Mouse (Mus musculus): Measurements from ENCODE around the gene Hoga1. TPM values are rescaled to one million over a fixed set of nuclear protein-coding genes. Genes with fewer than 3 reads are reported as not detected.

Gene Hoga1
- polyA plus RNA-seq, 1 experiment from 2014 or later, result 50.6 TPM

DNA sequence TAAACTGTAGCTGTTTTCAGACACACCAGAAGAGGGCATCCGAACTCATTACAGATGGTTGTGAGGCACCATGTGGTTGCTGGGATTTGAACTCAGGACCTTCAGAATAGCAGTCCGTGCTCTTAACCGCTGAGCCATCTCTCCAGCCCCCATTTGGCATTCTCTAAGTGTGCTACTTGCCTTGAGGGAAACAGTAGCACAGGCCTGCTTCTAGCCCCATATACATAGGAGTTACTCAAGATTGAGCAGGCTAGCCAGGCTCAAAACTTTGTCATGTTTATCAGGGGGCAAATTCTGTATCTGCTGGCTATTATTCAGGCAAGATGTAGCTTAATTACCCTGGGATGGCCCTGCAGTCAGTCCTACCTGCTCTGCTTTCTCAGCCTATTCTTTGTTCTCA lies 5.9 kb downstream of the Hoga1 start:
- H3K36me3 ChIP-seq (replicated peaks), result no peaks in the 10 kb centered on the region
- H3K4me2 ChIP-seq, result no peak overlapping the region
- H3K27me3 ChIP-seq, result no peaks in the 10 kb centered on the region
- WGBS (ENCODE audit: insufficient replicate concordance), result 67% methylated on average over 3 of the region's 3 CpGs
- no peak for ATAC-seq (ENCODE audit: insufficient read depth)
- no peaks in the 10 kb centered on the region for H3K9me3 ChIP-seq (replicated peaks)
- H3K4me3 ChIP-seq (replicated peaks), result no peak overlapping the region
- no peaks in the 10 kb centered on the region for H3K4me1 ChIP-seq (replicated peaks)
- no peak overlapping the region for H3K27ac ChIP-seq (replicated peaks)
- H3K9ac ChIP-seq, result no peak overlapping the region

- Histone ChIP-seq H3K9me3 (replicated peaks) (no peaks in the 10 kb centered on the region), H3K36me3 (replicated peaks) (no peaks in the 10 kb centered on the region), H3K27me3 (no peaks in the 10 kb centered on the region), H3K4me2 (no peak within 1 kb of the TSS), H3K9ac (no peak within 1 kb of the TSS), H3K27ac (replicated peaks) (no peak within 1 kb of the TSS), H3K4me3 (replicated peaks) (no peak within 1 kb of the TSS), H3K4me1 (replicated peaks) (no peaks in the 10 kb centered on the region)
- 62% methylated on average over 4 of the region's 4 CpGs for WGBS (ENCODE audit: insufficient replicate concordance)
- no peak for ATAC-seq (ENCODE audit: insufficient read depth)
Observed at GRCm38 (mm10) chr19:42051948-42052347, 6.5 kb downstream of the Hoga1 start, which contains the start of gene 4933411K16Rik. Gene 4933411K16Rik, plus strand, starts transcription at chr19:42052248.

GRCm38 (mm10) chr19:42054255-42054654 lies 8.8 kb downstream of the Hoga1 start:
- H3K9ac ChIP-seq, result no peak overlapping the region
- no peaks in the 10 kb centered on the region for H3K4me1 ChIP-seq (replicated peaks)
- 55% methylated on average over 6 of the region's 6 CpGs for WGBS (ENCODE audit: insufficient replicate concordance)
- H3K36me3 ChIP-seq (replicated peaks), result no peaks in the 10 kb centered on the region
- H3K27me3 ChIP-seq, result no peaks in the 10 kb centered on the region
- no peak overlapping the region for H3K27ac ChIP-seq (replicated peaks)
- no peak overlapping the region for H3K4me2 ChIP-seq
- no peak overlapping the region for H3K4me3 ChIP-seq (replicated peaks)
- H3K9me3 ChIP-seq (replicated peaks), result no peaks in the 10 kb centered on the region
- no peak for ATAC-seq (ENCODE audit: insufficient read depth)

DNA sequence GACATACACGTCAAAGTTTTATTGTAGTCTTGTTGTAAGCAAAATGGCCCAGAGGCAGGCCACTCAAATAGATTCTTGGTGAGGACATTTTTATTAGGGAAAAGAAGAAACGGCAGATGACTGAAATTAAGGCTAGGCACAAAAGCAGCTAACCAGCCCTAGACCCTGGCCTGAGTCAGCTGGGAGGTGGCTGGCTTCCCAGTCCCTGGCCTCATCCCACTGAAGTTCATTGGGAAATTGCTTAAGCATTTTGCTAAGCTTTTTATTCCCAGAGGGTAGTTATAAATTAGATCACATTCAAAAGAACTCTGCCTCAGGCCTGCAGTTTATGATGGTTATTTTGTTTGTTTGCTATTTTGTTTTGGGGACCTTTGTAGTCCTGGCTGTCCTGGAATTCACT lies 10.5 kb downstream of the Hoga1 start:
- Histone ChIP-seq H3K9me3 (replicated peaks) (no peaks in the 10 kb centered on the region), H3K27me3 (no peaks in the 10 kb centered on the region), H3K36me3 (replicated peaks) (no peaks in the 10 kb centered on the region), H3K27ac (replicated peaks) (no peak overlapping the region), H3K9ac (no peak overlapping the region), H3K4me2 (no peak overlapping the region), H3K4me3 (replicated peaks) (no peak overlapping the region), H3K4me1 (replicated peaks) (peaks cover under 1% of the 10 kb centered on the region)
- 55% methylated on average over 2 of the region's 2 CpGs for WGBS (ENCODE audit: insufficient replicate concordance)
- ATAC-seq (ENCODE audit: insufficient read depth), result no peak

GRCm38 (mm10) chr19:42056719-42057409 lies 11.5 kb downstream of the Hoga1 start:
- Histone ChIP-seq H3K27ac (replicated peaks) (no peak overlapping the region), H3K4me1 (replicated peaks) (peaks cover 5% of the 10 kb centered on the region), H3K9me3 (replicated peaks) (no peaks in the 10 kb centered on the region), H3K9ac (no peak overlapping the region), H3K4me3 (replicated peaks) (no peak overlapping the region), H3K36me3 (replicated peaks) (no peaks in the 10 kb centered on the region), H3K4me2 (no peak overlapping the region), H3K27me3 (no peaks in the 10 kb centered on the region)
- no peak for ATAC-seq (ENCODE audit: insufficient read depth)
- 53% methylated on average over 6 of the region's 6 CpGs for WGBS (ENCODE audit: insufficient replicate concordance)

GRCm38 (mm10) chr19:42058426-42058825 lies 13.0 kb downstream of the Hoga1 start:
- H3K36me3 ChIP-seq (replicated peaks), result 0 out of 2 replicates have a peak, but pooled peaks cover 4% of the 10 kb centered on the region
- H3K4me3 ChIP-seq (replicated peaks), result no peak overlapping the region
- no peak for ATAC-seq (ENCODE audit: insufficient read depth)
- H3K9ac ChIP-seq, result no peak overlapping the region
- peaks cover 5% of the 10 kb centered on the region for H3K4me1 ChIP-seq (replicated peaks)
- no peaks in the 10 kb centered on the region for H3K27me3 ChIP-seq
- no peaks in the 10 kb centered on the region for H3K9me3 ChIP-seq (replicated peaks)
- H3K4me2 ChIP-seq, result no peak overlapping the region
- WGBS (ENCODE audit: insufficient replicate concordance), result 52% methylated on average over 7 of the region's 7 CpGs
- H3K27ac ChIP-seq (replicated peaks), result no peak overlapping the region

DNA sequence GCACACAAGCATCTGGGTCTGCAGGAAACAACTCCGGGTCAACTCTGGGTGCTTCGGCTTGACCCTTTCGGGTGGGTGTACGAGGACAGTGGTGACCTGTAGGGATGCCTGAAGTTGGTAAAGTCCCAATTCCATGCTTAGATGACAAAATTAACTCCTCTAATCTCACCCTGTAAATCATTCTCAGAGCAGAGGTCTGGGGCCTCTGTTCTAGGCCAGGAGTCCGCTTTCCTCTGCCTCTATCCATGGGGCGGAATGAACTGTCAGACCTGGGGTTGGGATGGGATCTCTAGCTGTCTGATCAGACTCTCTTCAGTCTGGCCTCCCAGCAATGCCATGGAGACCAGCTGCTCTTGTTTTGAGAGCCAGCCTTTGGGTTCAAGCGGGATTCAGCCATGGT lies 16.0 kb downstream of the Hoga1 start:
- WGBS (ENCODE audit: insufficient replicate concordance), result 64% methylated on average over 7 of the region's 7 CpGs
- no peaks in the 10 kb centered on the region for H3K9me3 ChIP-seq (replicated peaks)
- H3K27me3 ChIP-seq, result no peaks in the 10 kb centered on the region
- peaks cover 5% of the 10 kb centered on the region for H3K4me1 ChIP-seq (replicated peaks)
- no peak overlapping the region for H3K4me3 ChIP-seq (replicated peaks)
- no peak overlapping the region for H3K9ac ChIP-seq
- H3K4me2 ChIP-seq, result no peak overlapping the region
- peak overlapping the region; percentile 48 for H3K27ac ChIP-seq (replicated peaks)
- 0 out of 2 replicates have a peak, but pooled peaks cover 4% of the 10 kb centered on the region for H3K36me3 ChIP-seq (replicated peaks)
- ATAC-seq (ENCODE audit: insufficient read depth), result peak; percentile 80

DNA sequence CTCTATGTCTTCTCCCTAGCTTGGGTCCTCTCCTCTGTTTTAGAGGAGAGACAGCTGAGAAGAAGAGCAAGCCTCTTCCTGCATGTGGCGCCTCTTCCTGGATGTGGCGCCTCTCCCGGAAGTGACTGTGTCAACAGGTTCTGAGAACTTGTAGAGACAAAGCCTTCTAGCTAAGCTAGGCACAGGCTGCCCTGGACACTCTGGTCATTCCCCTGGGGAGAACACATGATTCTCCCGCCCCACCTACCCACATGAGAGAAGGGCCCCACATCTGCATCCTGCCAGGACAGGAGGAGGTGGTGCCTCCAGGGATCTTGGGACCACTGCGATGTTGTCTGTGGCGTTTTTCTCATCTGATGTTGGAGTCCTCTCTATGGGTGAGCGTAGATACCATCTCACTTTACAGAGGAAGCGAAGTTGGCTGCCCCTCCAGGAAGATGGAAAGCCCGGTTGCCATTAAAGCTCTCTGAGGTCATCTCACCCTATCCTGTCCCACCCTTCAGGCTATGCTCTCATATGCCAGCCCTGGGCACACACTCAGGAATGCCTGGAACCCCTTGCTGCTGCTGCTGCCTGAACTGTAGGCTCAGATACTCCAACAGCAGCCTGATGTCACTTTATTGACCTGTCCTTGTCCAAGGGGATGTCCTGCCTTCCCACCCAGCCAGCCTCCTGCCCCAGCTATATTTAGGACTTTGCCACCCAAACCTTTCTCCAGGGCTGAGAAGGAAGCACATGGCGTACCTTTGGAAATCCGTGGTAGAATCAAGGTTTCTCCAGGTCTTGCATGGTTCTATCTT lies 23.2 kb downstream of the Hoga1 start:
- H3K9me3 ChIP-seq (replicated peaks), result no peaks in the 10 kb centered on the region
- H3K27ac ChIP-seq (replicated peaks), result no peak overlapping the region
- WGBS (ENCODE audit: insufficient replicate concordance), result 51% methylated on average over 11 of the region's 11 CpGs
- no peaks in the 10 kb centered on the region for H3K27me3 ChIP-seq
- H3K4me3 ChIP-seq (replicated peaks), result no peak overlapping the region
- no peaks in the 10 kb centered on the region; the same call in 1 of the 2 replicates for H3K4me1 ChIP-seq (replicated peaks)
- no peak overlapping the region for H3K4me2 ChIP-seq
- 0 out of 2 replicates have a peak, but pooled peaks cover 7% of the 10 kb centered on the region for H3K36me3 ChIP-seq (replicated peaks)
- no peak overlapping the region for H3K9ac ChIP-seq
- ATAC-seq (ENCODE audit: insufficient read depth), result no peak

GRCm38 (mm10) chr19:42069241-42069525 lies 23.8 kb downstream of the Hoga1 start:
- ATAC-seq (ENCODE audit: insufficient read depth), result no peak
- Histone ChIP-seq H3K27me3 (no peaks in the 10 kb centered on the region), H3K36me3 (replicated peaks) (0 out of 2 replicates have a peak, but pooled peaks cover 7% of the 10 kb centered on the region), H3K9me3 (replicated peaks) (no peaks in the 10 kb centered on the region), H3K27ac (replicated peaks) (no peak overlapping the region), H3K9ac (no peak overlapping the region), H3K4me1 (replicated peaks) (no peaks in the 10 kb centered on the region; the same call in 1 of the 2 replicates), H3K4me3 (replicated peaks) (no peak overlapping the region), H3K4me2 (no peak overlapping the region)
- 66% methylated on average over 6 of the region's 6 CpGs for WGBS (ENCODE audit: insufficient replicate concordance)

DNA sequence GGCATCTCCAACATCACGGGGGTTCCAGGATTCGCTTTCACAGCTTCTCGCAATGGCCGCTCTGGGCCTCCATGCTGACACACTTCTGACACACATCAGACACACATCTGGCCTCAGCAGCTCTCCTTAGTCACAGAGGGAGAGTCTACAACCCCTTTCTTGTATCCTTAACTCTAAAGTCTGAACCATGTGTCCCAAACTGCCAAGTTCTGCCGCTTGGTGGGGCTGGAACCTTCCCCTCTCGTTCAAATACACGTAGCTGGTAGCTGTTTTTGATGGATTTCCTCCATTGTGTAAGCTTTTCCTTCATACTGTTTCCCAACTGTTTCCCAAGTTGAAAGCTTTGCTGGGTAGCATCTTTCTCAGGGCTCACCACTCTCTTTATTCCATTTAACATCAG lies 25.8 kb downstream of the Hoga1 start:
- Histone ChIP-seq H3K27ac (replicated peaks) (peak overlapping the region; percentile 68), H3K4me3 (replicated peaks) (no peak overlapping the region), H3K4me1 (replicated peaks) (no peaks in the 10 kb centered on the region; the same call in 1 of the 2 replicates), H3K36me3 (replicated peaks) (0 out of 2 replicates have a peak, but pooled peaks cover 7% of the 10 kb centered on the region), H3K9ac (no peak overlapping the region), H3K4me2 (no peak overlapping the region), H3K27me3 (no peaks in the 10 kb centered on the region), H3K9me3 (replicated peaks) (no peaks in the 10 kb centered on the region)
- WGBS (ENCODE audit: insufficient replicate concordance), result 66% methylated on average over 7 of the region's 7 CpGs
- no peak for ATAC-seq (ENCODE audit: insufficient read depth)

DNA sequence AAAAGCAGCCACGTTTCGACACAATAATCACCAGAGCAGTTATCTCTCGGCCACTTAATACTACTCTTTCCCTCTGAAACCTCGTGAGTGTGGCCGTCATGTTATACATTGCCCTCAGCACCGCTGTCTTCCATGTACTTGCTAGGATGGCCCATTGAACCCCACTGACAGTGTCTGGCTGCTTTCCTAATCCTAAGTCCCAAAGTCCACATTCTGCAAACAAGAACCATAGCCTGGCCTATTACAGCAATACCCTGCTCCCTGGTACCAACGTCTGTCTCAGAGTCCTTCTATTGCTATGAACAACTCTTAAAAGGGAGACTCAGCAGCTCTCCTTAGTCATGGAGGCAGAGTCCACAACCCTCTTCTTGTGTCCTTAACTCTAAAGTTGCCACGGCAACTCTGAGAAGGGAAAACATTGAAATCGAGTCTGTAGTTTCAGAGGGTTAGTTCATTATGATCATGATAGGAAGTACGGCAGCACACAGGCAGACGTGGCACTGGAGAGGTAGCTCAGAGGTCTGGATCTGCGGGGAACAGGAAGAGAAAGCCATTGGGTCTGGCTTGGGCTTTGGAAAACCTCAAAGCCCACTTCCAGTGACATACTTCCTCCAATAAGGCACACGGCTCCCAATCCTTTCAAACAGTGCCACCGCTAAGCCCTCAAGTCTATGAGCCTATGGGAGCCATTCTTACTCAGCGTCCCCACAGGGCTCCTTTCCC lies 26.6 kb downstream of the Hoga1 start:
- peak overlapping the region; percentile 68 for H3K27ac ChIP-seq (replicated peaks)
- no peaks in the 10 kb centered on the region; the same call in 1 of the 2 replicates for H3K4me1 ChIP-seq (replicated peaks)
- peak; percentile 81 for ATAC-seq (ENCODE audit: insufficient read depth)
- H3K36me3 ChIP-seq (replicated peaks), result 0 out of 2 replicates have a peak, but pooled peaks cover 7% of the 10 kb centered on the region
- H3K27me3 ChIP-seq, result no peaks in the 10 kb centered on the region
- H3K9ac ChIP-seq, result no peak overlapping the region
- WGBS (ENCODE audit: insufficient replicate concordance), result 55% methylated on average over 15 of the region's 15 CpGs
- H3K9me3 ChIP-seq (replicated peaks), result no peaks in the 10 kb centered on the region
- no peak overlapping the region for H3K4me3 ChIP-seq (replicated peaks)
- no peak overlapping the region for H3K4me2 ChIP-seq

Measured in liver, embryonic 15.5 days (tissue).